Mouse (Mus musculus) liver, embryonic 15.5 days (tissue): ENCODE results near the gene Mafk. TPM values are rescaled to one million over a fixed set of nuclear protein-coding genes. Genes with fewer than 3 reads are reported as not detected.

ENCODE experiments used
- ATAC-seq: fragments of 200-750 bp; cut with Nextera tagmentation; 2 replicates; pipeline ENCODE4 v1.8.0; 2017; ENCODE audit warnings: moderate number of reproducible peaks, mild to moderate bottlenecking, moderate library complexity; ENCODE audit not compliant: insufficient read depth
- H3K27ac ChIP-seq: fragments of 300-500 bp; sonication (generic); replicated peaks from 2 replicates; pipeline ENCODE4 v1.5.1; 2015; ENCODE audit warnings: mild to moderate bottlenecking, inconsistent platforms
- H3K27me3 ChIP-seq: fragments of 300-500 bp; sonication (generic); 2 replicates; pipeline ENCODE4 v1.6.1; 2015; ENCODE audit warnings: mild to moderate bottlenecking, inconsistent platforms
- H3K36me3 ChIP-seq: fragments of 300-500 bp; sonication (generic); replicated peaks from 2 replicates; pipeline ENCODE4 v1.6.1; 2015; ENCODE audit warnings: moderate library complexity, mild to moderate bottlenecking, inconsistent platforms
- H3K4me1 ChIP-seq: fragments of 300-500 bp; sonication (generic); replicated peaks from 2 replicates; pipeline ENCODE4 v1.6.1; 2015; ENCODE audit warnings: inconsistent platforms
- H3K4me2 ChIP-seq: fragments of 300-500 bp; sonication (generic); 2 replicates; pipeline ENCODE4 v1.6.1; 2015; ENCODE audit warnings: moderate library complexity, mild to moderate bottlenecking, inconsistent platforms
- H3K4me3 ChIP-seq: fragments of 300-500 bp; sonication (generic); replicated peaks from 2 replicates; pipeline ENCODE4 v1.5.1; 2015; ENCODE audit warnings: mild to moderate bottlenecking, inconsistent platforms
- H3K9ac ChIP-seq: fragments of 300-500 bp; sonication (generic); 2 replicates; pipeline ENCODE4 v1.6.1; 2015; ENCODE audit warnings: moderate library complexity, mild to moderate bottlenecking, inconsistent platforms
- H3K9me3 ChIP-seq: fragments of 300-500 bp; sonication (generic); replicated peaks from 2 replicates; pipeline ENCODE4 v1.6.1; 2016; ENCODE audit warnings: inconsistent platforms
- WGBS: fragments of 180-500 bp; shearing (Covaris S2); methylation state at CpG from one replicate; pipeline ENCODE4 v1.1.7; 2015; ENCODE audit warnings: mixed read lengths; ENCODE audit not compliant: insufficient replicate concordance; 5-methylcytosine and 5-hydroxymethylcytosine counted together
- polyA plus RNA-seq: library from polyadenylated mRNA; unstranded; fragments of >200 nt; fragmentation: Nextera tagmentation; extraction: Ambion mirVana; gene quantifications from 2 replicates; pipeline ENCODE4 v1.2.1, GENCODE M21; 2015

Mafk gene
- polyA plus RNA-seq, 1 experiment from 2014 or later, result 44.5 TPM

DNA sequence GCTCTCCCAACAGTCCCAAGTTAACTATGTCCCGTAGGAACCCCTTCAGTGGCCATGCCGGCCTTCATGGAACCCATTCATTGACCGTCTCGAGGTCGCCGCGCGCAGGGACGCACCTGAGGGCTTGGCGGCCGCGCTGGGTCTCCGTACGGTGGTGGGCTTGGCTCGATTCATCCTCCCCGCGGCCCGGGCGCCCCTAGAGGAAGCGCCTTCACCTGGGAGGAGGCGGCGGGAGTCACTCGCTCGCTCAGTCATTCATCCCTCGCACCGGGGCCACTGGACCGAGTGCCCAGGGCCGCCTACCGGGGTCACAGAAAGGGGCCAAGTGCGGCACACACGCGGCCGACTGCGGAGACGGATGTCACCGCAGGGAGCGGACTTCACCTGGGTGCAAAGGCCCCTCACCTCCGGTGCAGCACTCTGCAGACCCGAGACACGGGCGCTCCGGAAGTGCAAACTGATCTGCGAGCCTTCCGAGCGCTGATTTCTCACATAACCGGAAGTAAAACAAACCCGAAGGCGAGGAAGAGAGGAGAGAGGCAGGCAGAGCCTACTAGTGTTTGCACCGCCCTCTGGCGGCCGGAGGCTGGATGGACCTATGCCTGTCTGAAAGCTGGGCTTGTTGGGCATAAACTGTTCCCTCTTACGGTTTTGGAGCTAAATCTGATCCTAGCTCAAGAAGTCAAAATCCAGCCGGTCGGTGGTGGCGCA lies 15.9 kb upstream of the Mafk start, which contains the start of gene Ints1:
TSS of gene Ints1 (minus strand) at position 459 of the 711 bp plus-strand sequence.
- H3K27ac ChIP-seq, result peak within 1 kb of the TSS; percentile 70
- WGBS, result under 1% methylated on average over 55 of the region's 55 CpGs
- H3K27me3 ChIP-seq, result no peaks in the 10 kb centered on the region
- peak; percentile 88 for ATAC-seq
- peak within 1 kb of the TSS; percentile 83 for H3K9ac ChIP-seq
- peak within 1 kb of the TSS; percentile 89 for H3K4me3 ChIP-seq
- no peaks in the 10 kb centered on the region for H3K9me3 ChIP-seq
- H3K4me2 ChIP-seq, result peak within 1 kb of the TSS; percentile 90
- peaks cover 26% of the 10 kb centered on the region for H3K4me1 ChIP-seq
- peaks cover 36% of the 10 kb centered on the region for H3K36me3 ChIP-seq

DNA sequence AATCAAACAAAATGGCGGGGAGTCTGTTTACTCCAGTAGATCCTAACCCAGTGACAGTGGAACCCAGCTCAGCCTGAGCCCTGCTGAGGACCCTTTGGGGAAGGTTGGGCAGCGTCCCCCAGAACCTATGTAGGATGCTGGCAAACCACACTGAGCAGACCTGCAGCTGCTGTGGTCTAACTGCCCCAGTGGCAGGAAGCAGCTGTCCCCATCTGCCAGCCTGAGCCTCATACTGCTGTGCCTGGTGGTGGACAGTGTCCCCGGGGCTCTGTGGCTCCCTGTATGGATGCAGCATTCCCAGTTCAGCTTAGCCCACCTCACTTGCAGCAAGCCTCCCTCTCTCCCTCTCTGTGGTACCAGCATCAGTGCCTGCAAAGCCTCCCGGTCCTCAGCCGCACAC lies 14.3 kb upstream of the Mafk start:
- Histone ChIP-seq H3K4me3 (no peak overlapping the region), H3K36me3 (peaks cover 20% of the 10 kb centered on the region), H3K9me3 (no peaks in the 10 kb centered on the region), H3K27me3 (no peaks in the 10 kb centered on the region), H3K9ac (no peak overlapping the region), H3K27ac (no peak overlapping the region; the same call in 1 of the 2 replicates), H3K4me1 (peaks cover 26% of the 10 kb centered on the region), H3K4me2 (no peak overlapping the region)
- WGBS, result 33% methylated on average over 5 of the region's 5 CpGs
- no peak for ATAC-seq

DNA sequence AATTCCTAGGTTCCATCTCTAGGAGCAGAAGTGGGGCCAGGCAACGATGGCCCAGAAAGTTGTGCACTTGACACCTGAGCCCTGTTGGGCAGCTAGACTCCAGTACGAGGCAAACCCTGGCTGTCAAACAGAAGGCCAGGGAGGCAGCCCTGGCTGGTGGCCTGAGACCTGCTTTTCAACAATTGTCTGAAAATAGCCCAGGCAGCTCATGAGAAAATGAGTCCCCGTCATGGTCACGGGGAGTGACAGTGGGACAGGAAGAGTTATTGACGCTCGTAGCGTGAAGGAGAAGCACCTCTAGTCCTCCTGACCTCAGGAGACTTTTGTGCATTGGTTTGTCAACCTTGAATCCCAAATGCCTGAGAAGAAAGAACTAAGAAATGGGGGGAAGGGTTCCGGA lies 9.9 kb upstream of the Mafk start:
- Histone ChIP-seq H3K36me3 (no peaks in the 10 kb centered on the region), H3K9me3 (no peaks in the 10 kb centered on the region), H3K27me3 (no peaks in the 10 kb centered on the region; the same call in 1 of the 2 replicates), H3K4me3 (no peak overlapping the region), H3K4me2 (no peak overlapping the region), H3K27ac (no peak overlapping the region), H3K4me1 (peaks cover 8% of the 10 kb centered on the region; the same call in 1 of the 2 replicates), H3K9ac (no peak overlapping the region)
- 79% methylated on average over 8 of the region's 8 CpGs for WGBS
- no peak for ATAC-seq

DNA sequence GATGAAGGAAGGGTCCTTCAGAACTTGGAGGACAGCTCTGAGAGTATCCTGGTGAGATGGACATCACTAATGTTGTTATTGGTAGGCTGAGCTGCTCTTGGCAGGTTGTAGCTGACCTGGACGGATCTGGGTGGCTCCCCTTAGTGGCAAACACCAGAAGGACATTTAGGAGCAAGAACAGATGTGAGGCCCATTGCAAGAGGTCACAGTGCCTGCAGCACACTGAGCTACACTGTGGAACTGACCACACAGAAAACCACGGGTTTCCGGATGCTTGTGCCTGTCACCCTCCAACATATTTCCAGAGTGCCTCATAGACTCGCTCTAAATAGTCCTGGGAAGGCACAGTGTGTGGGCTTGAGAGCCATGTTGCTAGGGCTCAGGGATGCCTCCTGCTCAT lies 1.8 kb upstream of the Mafk start:
- Histone ChIP-seq H3K36me3 (peaks cover 5% of the 10 kb centered on the region; the same call in 1 of the 2 replicates), H3K27ac (0 out of 2 replicates have a peak overlapping the region, but pooled peaks have one; percentile 29), H3K4me2 (no peak overlapping the region), H3K4me1 (peaks cover 40% of the 10 kb centered on the region), H3K9me3 (no peaks in the 10 kb centered on the region), H3K4me3 (no peak overlapping the region), H3K27me3 (no peaks in the 10 kb centered on the region), H3K9ac (no peak overlapping the region)
- no peak for ATAC-seq
- 27% methylated on average over 4 of the region's 4 CpGs for WGBS

DNA sequence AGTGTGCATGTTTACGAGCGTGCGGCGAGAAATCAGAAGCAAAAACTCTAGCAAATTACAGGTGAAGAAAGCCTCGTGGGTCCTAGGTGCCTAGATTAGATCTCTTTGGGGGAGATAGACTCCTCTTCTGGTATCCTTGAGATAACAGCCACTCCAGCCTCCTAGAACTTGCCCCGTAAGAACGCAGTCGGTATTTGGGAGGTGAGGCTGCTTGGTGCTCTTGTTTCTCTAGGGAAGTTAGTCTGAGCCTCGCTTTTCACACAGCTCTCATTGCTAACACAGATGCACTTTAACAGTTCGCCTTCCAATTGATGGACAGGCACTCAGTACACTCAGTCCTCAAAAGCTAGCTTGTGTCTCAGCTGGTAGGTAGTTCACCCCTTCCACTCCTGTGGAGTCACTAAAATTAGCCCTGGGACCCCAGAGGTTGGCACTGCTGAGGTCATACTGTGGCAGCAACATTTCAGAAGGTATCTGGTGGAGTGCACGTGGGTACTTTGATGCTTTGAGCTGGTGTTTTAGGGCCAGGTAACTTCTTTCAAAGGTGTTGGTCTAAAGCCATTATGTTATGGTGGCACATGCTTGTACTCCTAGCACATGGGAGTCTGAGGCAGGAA lies 954 bp downstream of the Mafk start:
- 2% methylated on average over 11 of the region's 11 CpGs for WGBS
- peak; percentile 3; the same call in 1 of the 2 replicates for ATAC-seq
- peaks cover 68% of the 10 kb centered on the region for H3K4me1 ChIP-seq

DNA sequence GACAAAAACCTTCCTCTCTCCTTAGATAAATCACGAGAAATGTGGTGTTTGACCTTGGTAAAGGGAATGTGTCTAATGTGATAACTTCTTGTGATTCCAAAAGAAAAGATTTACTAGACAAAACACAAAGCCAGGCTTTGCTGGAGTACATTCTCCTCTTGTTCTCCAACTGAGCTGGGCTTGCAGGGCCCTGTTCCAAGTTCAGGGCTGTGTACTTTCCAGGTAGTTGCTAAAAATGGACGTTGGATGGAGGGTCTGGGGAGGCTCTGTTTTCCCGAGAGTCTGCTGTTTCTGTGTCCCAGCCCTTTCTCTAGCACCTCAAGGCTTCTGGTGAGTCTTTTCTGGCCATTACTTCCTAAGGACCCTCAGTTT lies 1.6 kb downstream of the Mafk start:
- peak overlapping the region; percentile 76 for H3K4me2 ChIP-seq
- H3K9ac ChIP-seq, result peak overlapping the region; percentile 98
- 4% methylated on average over 3 of the region's 3 CpGs for WGBS
- no peaks in the 10 kb centered on the region for H3K27me3 ChIP-seq
- peak overlapping the region; percentile 99 for H3K4me3 ChIP-seq
- H3K36me3 ChIP-seq, result peaks cover 39% of the 10 kb centered on the region
- no peaks in the 10 kb centered on the region for H3K9me3 ChIP-seq
- H3K4me1 ChIP-seq, result peaks cover 75% of the 10 kb centered on the region
- H3K27ac ChIP-seq, result peak overlapping the region; percentile 97
- no peak for ATAC-seq

More for the DNA sequence above, 954 bp downstream of the Mafk start:
- Histone ChIP-seq H3K4me3 (peak overlapping the region; percentile 99), H3K9ac (peak overlapping the region; percentile 98), H3K4me2 (peak overlapping the region; percentile 76), H3K36me3 (peaks cover 32% of the 10 kb centered on the region), H3K9me3 (no peaks in the 10 kb centered on the region), H3K27me3 (no peaks in the 10 kb centered on the region), H3K27ac (peak overlapping the region; percentile 97)

DNA sequence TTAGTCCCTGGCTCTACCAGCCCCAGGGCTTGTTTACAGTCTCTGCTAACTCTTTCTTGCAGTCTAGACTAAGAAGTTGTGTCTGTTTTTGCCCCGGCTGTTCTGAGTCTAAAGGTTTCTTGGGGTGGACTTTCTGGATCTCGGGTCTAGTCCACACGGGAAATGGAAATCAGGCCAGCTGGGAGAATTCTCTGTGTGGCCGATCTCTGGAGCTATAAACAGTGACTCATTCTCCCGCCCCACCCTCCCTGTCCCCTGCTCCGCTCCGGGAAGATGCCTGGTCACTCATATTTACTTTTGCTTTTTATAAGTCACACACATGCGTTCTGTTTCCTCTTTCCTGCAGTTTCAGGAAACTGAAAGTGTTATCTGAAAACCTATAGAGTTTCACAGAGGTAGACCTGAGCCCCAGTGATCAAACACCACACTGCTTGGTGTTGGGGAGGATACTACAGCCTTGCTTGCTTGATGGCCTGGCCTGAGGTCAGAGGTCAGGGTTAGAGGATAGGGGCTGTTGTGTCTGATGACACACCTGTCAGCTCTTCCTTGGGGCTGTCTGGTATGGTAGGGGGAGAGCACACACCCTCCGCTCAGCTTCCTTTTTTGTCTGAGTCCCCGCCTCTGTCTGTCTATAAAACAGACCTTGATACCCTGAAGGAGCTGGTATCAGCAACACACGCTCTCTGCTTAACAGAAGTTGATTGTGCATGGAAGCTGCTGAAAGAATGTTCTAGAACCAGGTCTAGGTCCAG lies 2.2 kb downstream of the Mafk start:
- peak overlapping the region; percentile 99 for H3K4me3 ChIP-seq
- H3K9me3 ChIP-seq, result no peaks in the 10 kb centered on the region
- H3K4me2 ChIP-seq, result peak overlapping the region; percentile 76
- H3K27ac ChIP-seq, result peak overlapping the region; percentile 97
- peak; percentile 34 for ATAC-seq
- no peaks in the 10 kb centered on the region for H3K27me3 ChIP-seq
- peak overlapping the region; percentile 98 for H3K9ac ChIP-seq
- H3K36me3 ChIP-seq, result peaks cover 44% of the 10 kb centered on the region
- WGBS, result 6% methylated on average over 11 of the region's 11 CpGs
- peaks cover 81% of the 10 kb centered on the region for H3K4me1 ChIP-seq

DNA sequence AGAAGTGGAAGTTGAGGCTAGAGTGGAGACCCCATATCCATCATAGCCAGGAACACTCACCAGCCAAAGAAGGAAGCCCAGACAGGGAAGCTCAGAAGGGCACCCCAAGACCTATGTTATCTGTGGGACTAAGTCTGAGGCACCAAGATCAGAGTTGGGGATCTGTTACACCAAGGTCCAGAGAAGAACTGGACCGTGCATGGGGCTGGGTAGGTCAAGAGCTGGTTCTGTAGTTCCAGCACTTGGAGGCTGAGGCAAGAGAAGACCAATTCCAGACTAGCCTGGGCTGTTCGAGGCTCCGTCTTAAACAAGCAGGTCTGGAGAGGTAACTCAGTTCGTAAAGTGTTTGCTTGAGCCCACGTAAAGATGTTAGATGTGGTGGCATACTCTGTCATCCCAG lies 2.8 kb downstream of the Mafk start:
- H3K36me3 ChIP-seq, result peaks cover 51% of the 10 kb centered on the region
- 70% methylated on average over 5 of the region's 5 CpGs for WGBS

DNA sequence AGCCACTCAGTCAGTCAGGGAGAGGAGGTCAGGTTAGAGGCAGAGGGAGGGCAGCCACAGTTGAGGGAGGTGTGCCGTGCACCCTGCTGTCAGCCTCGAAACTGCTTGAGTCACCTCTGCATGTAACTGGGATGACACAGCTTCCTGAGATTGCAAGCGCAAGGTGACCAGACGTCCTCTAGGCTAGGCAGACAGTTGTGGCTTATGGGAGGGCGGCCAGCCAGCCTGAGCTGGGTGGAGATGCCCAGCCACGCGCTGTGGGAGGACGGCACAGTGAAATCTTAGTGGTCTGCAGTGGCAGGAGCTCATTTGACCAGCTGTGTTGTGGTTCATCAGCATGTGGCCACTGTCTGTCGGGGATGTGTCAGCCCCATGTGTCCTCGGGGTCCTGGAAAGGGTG lies 3.6 kb downstream of the Mafk start:
- ATAC-seq, result peak; percentile 45
- H3K36me3 ChIP-seq, result peaks cover 59% of the 10 kb centered on the region
- H3K4me2 ChIP-seq, result peak overlapping the region; percentile 76
- H3K9me3 ChIP-seq, result no peaks in the 10 kb centered on the region
- peak overlapping the region; percentile 98 for H3K9ac ChIP-seq
- H3K4me3 ChIP-seq, result peak overlapping the region; percentile 99
- H3K4me1 ChIP-seq, result peaks cover 82% of the 10 kb centered on the region
- no peaks in the 10 kb centered on the region for H3K27me3 ChIP-seq
- peak overlapping the region; percentile 97 for H3K27ac ChIP-seq
- 32% methylated on average over 10 of the region's 10 CpGs for WGBS

More for the DNA sequence above, 2.8 kb downstream of the Mafk start:
- no peak for ATAC-seq
- Histone ChIP-seq H3K9ac (peak overlapping the region; percentile 98), H3K9me3 (no peaks in the 10 kb centered on the region), H3K4me3 (peak overlapping the region; percentile 99), H3K27me3 (no peaks in the 10 kb centered on the region), H3K4me1 (peaks cover 85% of the 10 kb centered on the region), H3K4me2 (peak overlapping the region; percentile 76), H3K27ac (peak overlapping the region; percentile 97)

DNA sequence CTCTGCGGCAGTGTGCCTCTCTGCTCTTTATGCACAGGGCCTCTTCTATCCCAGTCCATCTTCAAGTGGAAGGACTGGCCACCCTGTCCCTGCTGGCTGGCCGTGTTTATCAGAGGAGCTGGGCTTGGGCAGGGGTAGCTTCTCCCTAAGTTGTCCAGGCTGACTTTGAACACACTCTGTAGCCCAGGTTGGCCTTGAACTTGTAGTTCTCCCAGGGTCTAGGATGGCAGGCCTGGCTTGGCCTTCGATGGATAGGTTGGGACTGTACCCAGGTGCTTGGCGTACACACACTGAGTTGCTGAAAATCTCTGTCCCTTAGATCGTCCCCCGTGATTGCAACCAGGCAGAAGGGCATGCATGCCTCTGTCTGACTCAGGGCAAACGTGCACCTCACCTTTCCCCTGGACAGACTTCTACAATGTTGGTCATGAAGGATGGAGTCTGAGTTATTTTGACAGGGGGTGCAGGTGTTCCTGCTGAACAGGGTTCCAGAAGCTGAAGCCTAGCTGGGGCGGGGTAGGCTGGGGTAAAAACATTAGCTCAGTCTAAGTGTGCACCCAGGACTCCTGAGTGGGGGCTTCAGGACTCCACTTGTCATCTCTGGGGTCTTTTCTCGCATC lies 4.8 kb downstream of the Mafk start:
- 75% methylated on average over 9 of the region's 9 CpGs for WGBS
- H3K27ac ChIP-seq, result peak overlapping the region; percentile 97
- H3K9ac ChIP-seq, result peak overlapping the region; percentile 98; the same call in 1 of the 2 replicates
- peaks cover 70% of the 10 kb centered on the region for H3K36me3 ChIP-seq
- no peaks in the 10 kb centered on the region for H3K9me3 ChIP-seq
- H3K4me1 ChIP-seq, result peaks cover 84% of the 10 kb centered on the region
- no peak for ATAC-seq
- peak overlapping the region; percentile 76 for H3K4me2 ChIP-seq
- no peaks in the 10 kb centered on the region for H3K27me3 ChIP-seq
- H3K4me3 ChIP-seq, result peak overlapping the region; percentile 99
